Mouse (Mus musculus): ENCODE measurements at regions not wholly inside any gene's neighbourhood (a gene's known extent, or its start where the extent isn't known, plus 50 kb on each side); places are given as distances from the start of the nearest gene placed in this dataset.
A peak's percentile ranks its signal among the peaks of the same experiment; 100 is the strongest.

- peaks cover 2 to 3% of the 10 kb centered on the region in 2 experiments; a peak in 3 of 4 replicates for H3K4me1 ChIP-seq (ENCODE audit: control insufficient read depth in 1 of 2, insufficient read depth in 2 of 2)
- DNase-seq (ENCODE audit: extremely low read depth) = no peak
- no peaks in the 10 kb centered on the region for H3K79me2 ChIP-seq (replicated peaks; ENCODE audit: control insufficient read depth, extremely low read depth, insufficient read depth, poor library complexity, severe bottlenecking)
- dilution Hi-C loops (cut with MboI; ENCODE audit: extremely low pct_ligation_motif_present, extremely low pct_unique_long_range_greater_than_20kb, low sequenced_read_pairs) (no loop called here), in situ Hi-C loops (cut with MboI; ENCODE audit: low pct_ligation_motif_present, low pct_unique_long_range_greater_than_20kb, low sequenced_read_pairs) (no loop called here)
- no peak overlapping the region for H3K9ac ChIP-seq (ENCODE audit: insufficient read depth, low read depth)
- H3K27me3 ChIP-seq (replicated peaks) = no peaks in the 10 kb centered on the region
- no peak overlapping the region for H3K4me2 ChIP-seq (ENCODE audit: insufficient read depth, low read depth, poor library complexity, severe bottlenecking)
- H3K36me3 ChIP-seq (replicated peaks in 1 of 2; ENCODE audit: control insufficient read depth in 1 of 2, insufficient read depth in 1 of 2, low read length in 1 of 2) = peaks cover 0 to 22% of the 10 kb centered on the region in 2 experiments
- no peak overlapping the region for H3K4me3 ChIP-seq (replicated peaks in 1 of 3; ENCODE audit: low read depth in 2 of 3, low read length in 2 of 3, poor library complexity in 1 of 3)
- no peaks in the 10 kb centered on the region for H3K9me3 ChIP-seq (replicated peaks; ENCODE audit: low read length)
- no peak overlapping the region for H3K27ac ChIP-seq (ENCODE audit: insufficient read depth, low read depth)
- no peak for TF ChIP-seq RAD21 (IDR thresholded peaks at IDR 0.05; ENCODE audit: low read depth, low read length)
Observed at GRCm38 (mm10) chr17:47255209-47255608, 113.5 kb upstream of the Mrps10 start.

- Histone ChIP-seq H3K9ac (ENCODE audit: insufficient read depth, low read depth) (no peak overlapping the region), H3K4me3 (replicated peaks in 1 of 3; ENCODE audit: low read depth in 2 of 3, low read length in 2 of 3, poor library complexity in 1 of 3) (no peak overlapping the region), H3K4me2 (ENCODE audit: insufficient read depth, low read depth, poor library complexity, severe bottlenecking) (no peak overlapping the region), H3K9me3 (replicated peaks; ENCODE audit: low read length) (no peaks in the 10 kb centered on the region), H3K27ac (ENCODE audit: insufficient read depth, low read depth) (no peak overlapping the region), H3K27me3 (replicated peaks) (no peaks in the 10 kb centered on the region), H3K4me1 (ENCODE audit: control insufficient read depth in 1 of 2, insufficient read depth in 2 of 2) (peaks cover 3 to 14% of the 10 kb centered on the region in 2 experiments; a peak in 3 of 4 replicates), H3K79me2 (replicated peaks; ENCODE audit: control insufficient read depth, extremely low read depth, insufficient read depth, poor library complexity, severe bottlenecking) (no peaks in the 10 kb centered on the region), H3K36me3 (replicated peaks in 1 of 2; ENCODE audit: control insufficient read depth in 1 of 2, insufficient read depth in 1 of 2, low read length in 1 of 2) (peaks cover 0 to 21% of the 10 kb centered on the region in 2 experiments)
- no peak for TF ChIP-seq MYC (IDR thresholded peaks at IDR 0.05; ENCODE audit: low read depth, low read length)
- no peak for TF ChIP-seq SIN3A (IDR thresholded peaks at IDR 0.05; ENCODE audit: low read length)
- TF ChIP-seq HCFC1 (IDR thresholded peaks at IDR 0.05; ENCODE audit: low read depth, low read length) = no peak
- TF ChIP-seq SMC3 (IDR thresholded peaks at IDR 0.05; ENCODE audit: low read depth, low read length) = no peak
- no peak for TF ChIP-seq TBP (conservative IDR thresholded peaks at IDR 0.05; ENCODE audit: low read depth, low read length)
- DNase-seq (ENCODE audit: extremely low read depth) = no peak
- dilution Hi-C loops (cut with MboI; ENCODE audit: extremely low pct_ligation_motif_present, extremely low pct_unique_long_range_greater_than_20kb, low sequenced_read_pairs) = no loop called here
- in situ Hi-C loops (cut with MboI; ENCODE audit: low pct_ligation_motif_present, low pct_unique_long_range_greater_than_20kb, low sequenced_read_pairs) = no loop called here
Observed at GRCm38 (mm10) chr17:47254026-47254425, 114.7 kb upstream of the Mrps10 start.

GRCm38 (mm10) chr17:47250001-47250400 is 118.7 kb upstream of the Mrps10 start:
- Histone ChIP-seq H3K4me3 (replicated peaks in 1 of 3; ENCODE audit: low read depth in 2 of 3, low read length in 2 of 3, poor library complexity in 1 of 3) (no peak overlapping the region), H3K27ac (ENCODE audit: insufficient read depth, low read depth) (no peak overlapping the region), H3K36me3 (replicated peaks in 1 of 2; ENCODE audit: control insufficient read depth in 1 of 2, insufficient read depth in 1 of 2, low read length in 1 of 2) (peaks cover 0 to 12% of the 10 kb centered on the region in 2 experiments), H3K9ac (ENCODE audit: insufficient read depth, low read depth) (no peak overlapping the region), H3K79me2 (replicated peaks; ENCODE audit: control insufficient read depth, extremely low read depth, insufficient read depth, poor library complexity, severe bottlenecking) (no peaks in the 10 kb centered on the region), H3K4me2 (ENCODE audit: insufficient read depth, low read depth, poor library complexity, severe bottlenecking) (no peak overlapping the region), H3K9me3 (replicated peaks; ENCODE audit: low read length) (no peaks in the 10 kb centered on the region), H3K27me3 (replicated peaks) (no peaks in the 10 kb centered on the region), H3K4me1 (ENCODE audit: control insufficient read depth in 1 of 2, insufficient read depth in 2 of 2) (peaks cover 0 to 15% of the 10 kb centered on the region in 2 experiments; a peak in 2 of 4 replicates)
- DNase-seq (ENCODE audit: extremely low read depth) = peak; percentile 22
- dilution Hi-C loops (cut with MboI; ENCODE audit: extremely low pct_ligation_motif_present, extremely low pct_unique_long_range_greater_than_20kb, low sequenced_read_pairs) (no loop called here), in situ Hi-C loops (cut with MboI; ENCODE audit: low pct_ligation_motif_present, low pct_unique_long_range_greater_than_20kb, low sequenced_read_pairs) (no loop called here)
- TF ChIP-seq ZNF384 (IDR thresholded peaks at IDR 0.05; ENCODE audit: low read depth, low read length) (no peak), TBP (conservative IDR thresholded peaks at IDR 0.05; ENCODE audit: low read depth, low read length) (no peak), JUND (conservative IDR thresholded peaks at IDR 0.05; ENCODE audit: low read depth, low read length) (no peak), MEF2A (IDR thresholded peaks at IDR 0.05; ENCODE audit: borderline replicate concordance, low read depth, low read length) (no peak), JUN (IDR thresholded peaks at IDR 0.05; ENCODE audit: insufficient read depth, low read depth, low read length) (no peak), GABPA (IDR thresholded peaks at IDR 0.05; ENCODE audit: insufficient replicate concordance, low read depth, low read length) (no peak), TCF12 (IDR thresholded peaks at IDR 0.05; ENCODE audit: low read depth, low read length) (no peak), ZMIZ1 (IDR thresholded peaks at IDR 0.05; ENCODE audit: low read depth, low read length) (no peak)

All from CH12.LX (cell line).